Mouse (Mus musculus) erythroblast, embryonic 14.5 days (primary cell): ENCODE measurements around the gene Cdkl5.

Experiments used
- GATA1 ChIP-seq: IDR thresholded peaks from 2 replicates; pipeline ENCODE4 v1.6.1; 2012; ENCODE audit warnings: low read length, inconsistent platforms, mixed read lengths
- TAL1 ChIP-seq: IDR thresholded peaks from 3 replicates; pipeline ENCODE4 v1.6.1; 2012; ENCODE audit warnings: low read length, inconsistent platforms, mixed read lengths

DNA sequence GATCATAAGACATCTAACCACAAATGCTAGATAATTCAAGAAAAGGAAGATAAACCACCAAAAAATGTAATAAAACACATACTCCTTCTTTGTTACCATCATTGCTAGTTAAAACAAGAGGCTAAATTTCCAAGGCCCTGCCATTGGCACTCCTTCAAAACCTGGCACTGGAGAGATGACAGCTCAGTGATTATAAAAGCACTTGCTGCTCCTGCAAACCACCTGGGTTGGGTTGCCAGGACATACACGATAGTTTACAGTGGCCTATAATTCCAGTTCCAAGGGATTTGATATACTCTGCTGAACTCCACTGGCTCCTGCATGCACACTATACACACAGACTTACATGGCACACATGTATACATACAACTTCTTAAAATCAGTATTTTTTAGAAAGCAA is 16.6 kb downstream of the Cdkl5 start:
- TF ChIP-seq TAL1 (no peak), GATA1 (no peak)
